Mouse (Mus musculus): ENCODE data around the gene Xylb.

The Xylb gene

GRCm38 (mm10) chr9:119401801-119402214, 44.6 kb downstream of the Xylb start, which contains the start of gene Acvr2b:
Acvr2b (plus strand) TSS chr9:119402118.
- DNase-seq (ENCODE audit: low read depth, low spot score) = peak; percentile 99

- DNase-seq (ENCODE audit: low read depth, low spot score) = peak; percentile 68
These were observed 45.4 kb downstream of the Xylb start for GRCm38 (mm10) chr9:119402253-119403235.

GRCm38 (mm10) chr9:119403236-119403641, 46.1 kb downstream of the Xylb start:
- DNase-seq (ENCODE audit: low read depth, low spot score) = peak; percentile 66

- no peak for DNase-seq (ENCODE audit: low read depth, low spot score)
These were observed 46.9 kb downstream of the Xylb start for GRCm38 (mm10) chr9:119404090-119404489.

- no peak for DNase-seq (ENCODE audit: low read depth, low spot score)
These were observed 50.7 kb downstream of the Xylb start for GRCm38 (mm10) chr9:119407884-119408283.

DNA sequence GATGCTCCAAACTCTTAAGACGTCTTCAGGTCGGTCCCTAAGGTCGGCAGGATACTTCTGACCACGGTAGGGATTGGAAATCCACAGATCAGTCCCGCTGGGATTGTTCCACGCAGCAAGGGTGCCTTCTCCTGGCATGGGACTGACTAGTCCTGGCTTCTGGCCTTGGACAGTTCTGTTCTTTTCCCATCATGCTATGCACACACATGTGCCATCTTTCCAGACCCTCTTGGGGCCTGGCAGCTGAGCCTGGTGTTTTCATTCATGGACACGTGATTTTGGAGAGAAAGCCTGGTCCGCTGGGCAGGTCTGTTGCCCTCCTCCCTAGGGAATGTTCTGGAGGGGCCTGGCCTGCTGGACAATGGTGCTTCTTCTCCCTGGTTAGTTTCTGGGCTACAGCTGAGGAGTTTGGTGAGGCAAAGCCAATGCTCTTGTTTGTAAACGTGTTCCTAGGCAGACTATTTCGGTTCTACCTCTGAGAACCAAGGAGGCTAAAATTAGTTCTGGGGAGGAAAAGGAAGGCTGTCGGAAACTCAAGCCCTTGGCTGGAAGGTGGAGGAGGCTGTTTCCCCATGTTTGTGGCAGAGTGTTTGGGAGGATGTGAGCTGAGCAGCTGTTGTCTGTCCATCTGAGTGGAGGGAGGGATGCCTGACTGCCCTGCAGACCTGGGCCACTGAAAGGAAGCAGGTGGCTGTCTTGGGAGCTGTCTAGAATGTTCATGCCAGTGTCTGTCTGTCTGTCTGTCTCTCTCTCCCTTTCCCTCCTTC, 51.9 kb downstream of the Xylb start:
- no peak for DNase-seq (ENCODE audit: low read depth, low spot score)

- DNase-seq (ENCODE audit: low read depth, low spot score) = no peak
These were observed 52.7 kb downstream of the Xylb start for GRCm38 (mm10) chr9:119409864-119410263.

- peak; percentile 43 for DNase-seq (ENCODE audit: low read depth, low spot score)
These were observed 60.8 kb downstream of the Xylb start for GRCm38 (mm10) chr9:119418025-119418424.

DNA sequence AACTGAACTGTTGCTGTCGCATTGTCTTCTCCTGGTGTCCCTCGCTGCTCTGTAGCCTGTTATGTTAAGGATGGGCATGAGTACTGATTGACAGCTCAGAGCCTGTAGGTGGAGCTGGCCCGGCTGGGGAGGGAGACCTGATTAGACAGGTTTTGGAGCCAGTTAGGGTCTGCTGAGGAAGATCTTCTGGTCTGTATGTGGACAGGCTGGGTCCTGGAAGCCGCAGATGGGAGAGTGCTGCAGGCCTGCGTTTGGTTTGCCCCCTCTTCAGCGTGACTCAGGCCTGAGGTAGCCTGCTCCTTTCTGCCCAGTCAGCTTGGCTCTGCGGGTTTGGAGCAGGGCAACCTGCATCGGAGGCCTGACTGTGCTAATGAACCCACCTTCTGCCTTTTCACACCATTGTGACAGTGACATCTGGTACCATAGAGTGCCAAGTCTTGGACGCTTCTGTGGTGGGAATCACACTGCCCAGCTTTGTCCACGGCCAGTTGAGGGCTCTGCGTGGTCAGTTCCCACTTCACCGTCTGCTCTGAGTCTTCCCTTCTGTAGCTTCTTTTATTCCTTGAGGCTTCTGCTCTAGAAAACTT, 62.8 kb downstream of the Xylb start:
- DNase-seq (ENCODE audit: low read depth, low spot score) = peak; percentile 52

GRCm38 (mm10) chr9:119425217-119425975, 68.2 kb downstream of the Xylb start:
- peak; percentile 57 for DNase-seq (ENCODE audit: low read depth, low spot score)

DNA sequence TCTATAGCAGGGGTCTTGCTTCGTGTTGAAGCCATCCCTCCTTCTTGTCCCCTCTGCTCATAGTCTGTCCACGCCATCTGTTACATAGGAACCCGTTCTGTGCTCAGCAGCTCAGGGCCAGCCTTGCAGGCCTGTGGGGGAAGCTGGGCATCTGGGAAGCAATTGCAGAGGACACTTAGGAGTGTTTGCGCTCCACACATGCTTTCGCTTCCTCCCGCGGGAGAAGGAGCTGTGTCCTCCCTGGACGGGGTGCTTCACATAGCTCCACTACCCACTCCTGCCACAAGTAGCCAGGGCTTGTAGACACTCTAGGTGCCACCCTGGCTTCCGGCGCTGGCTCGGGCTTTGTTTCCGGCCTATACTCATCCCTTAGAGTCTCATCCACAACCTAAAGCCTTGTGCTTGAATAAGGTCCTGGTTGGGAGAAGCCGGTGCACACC, 68.8 kb downstream of the Xylb start:
- no peak for DNase-seq (ENCODE audit: low read depth, low spot score)

DNA sequence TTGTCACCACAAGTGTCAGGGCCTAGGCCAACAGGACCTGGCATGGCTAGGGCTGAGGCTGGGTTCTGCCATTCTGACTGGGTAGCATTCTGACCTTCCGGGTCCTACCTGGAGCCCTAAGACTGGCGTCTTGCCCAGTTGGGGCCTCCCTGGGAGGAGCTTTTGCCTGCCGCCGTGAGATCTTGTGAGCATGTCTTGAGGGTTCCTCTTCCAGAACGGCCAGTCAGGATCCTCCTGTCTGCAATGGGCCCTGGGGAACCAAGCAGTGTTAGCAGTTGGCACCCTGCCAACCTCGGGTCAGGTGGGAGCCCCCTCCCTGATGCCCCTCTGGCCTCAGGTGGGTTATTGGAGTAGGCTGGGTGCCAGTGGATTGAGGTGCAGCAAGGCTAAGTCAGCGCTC, 69.3 kb downstream of the Xylb start:
- no peak for DNase-seq (ENCODE audit: low read depth, low spot score)

DNA sequence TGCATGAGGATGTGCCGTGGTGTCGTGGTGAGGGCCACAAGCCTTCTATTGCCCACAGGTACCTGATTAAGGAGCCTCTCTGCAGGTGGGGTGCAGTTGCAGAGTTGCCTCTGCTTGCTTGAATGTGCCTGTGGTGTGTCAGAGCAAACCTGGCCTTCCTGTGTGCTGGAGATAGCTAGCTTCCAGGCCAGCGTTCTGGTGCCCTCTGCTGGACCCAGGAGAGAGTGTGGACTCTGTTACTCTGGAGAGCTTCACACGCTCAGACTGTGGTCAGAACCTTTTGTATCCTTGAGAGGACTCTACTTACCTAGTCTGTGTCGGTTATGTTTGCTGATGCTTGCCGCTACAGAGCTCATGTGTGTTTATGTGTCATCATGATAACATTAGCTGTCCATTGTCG, 73.1 kb downstream of the Xylb start:
- DNase-seq (ENCODE audit: low read depth, low spot score) = peak; percentile 82

DNA sequence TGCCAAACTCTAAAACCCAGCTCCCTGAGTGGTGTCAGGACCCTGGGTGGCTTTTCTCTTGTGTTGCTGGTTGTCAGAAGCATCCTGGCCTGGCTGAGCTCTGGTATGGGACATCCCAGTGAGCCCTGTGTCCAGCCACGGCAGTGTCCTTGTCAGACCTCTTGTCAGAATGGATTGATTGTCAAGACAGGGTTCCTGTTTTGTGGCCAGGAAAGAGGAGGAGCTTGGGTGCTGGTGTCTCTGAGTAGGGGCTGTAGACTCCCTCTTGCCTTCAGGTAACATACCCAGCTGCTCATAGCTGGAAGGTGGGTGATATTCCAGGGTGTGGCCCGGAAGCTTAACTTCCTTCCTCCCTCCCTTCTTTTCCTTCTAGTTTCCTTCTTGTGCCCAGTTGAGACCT, 78.7 kb downstream of the Xylb start:
- no peak for DNase-seq (ENCODE audit: low read depth, low spot score)

DNA sequence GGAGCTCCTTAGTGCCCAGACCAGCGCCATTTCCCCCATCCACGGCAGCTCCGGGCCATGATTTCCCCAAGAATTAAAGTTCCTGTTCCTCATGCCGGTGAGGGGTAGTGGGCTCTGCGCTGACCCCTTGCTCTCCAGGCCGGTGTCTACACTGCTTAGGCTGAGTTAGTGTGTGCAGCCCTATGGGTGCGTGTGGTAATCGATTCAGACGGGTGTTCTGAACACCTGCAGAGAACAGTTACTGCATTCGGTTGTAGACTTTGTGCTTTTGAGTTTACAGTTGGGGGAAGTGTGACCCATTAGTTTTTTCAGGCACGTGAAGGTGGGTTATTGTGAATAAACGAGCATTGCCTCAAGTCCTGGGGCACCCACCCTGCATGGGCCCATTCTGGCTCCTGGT, 80.9 kb downstream of the Xylb start:
- DNase-seq (ENCODE audit: low read depth, low spot score) = no peak

- no peak for DNase-seq (ENCODE audit: low read depth, low spot score)
These were observed 81.4 kb downstream of the Xylb start for GRCm38 (mm10) chr9:119438498-119439000.
